Mouse (Mus musculus): ENCODE data around the gene Cyp3a41a. TPM values are rescaled to one million over a fixed set of nuclear protein-coding genes. Genes with fewer than 3 reads are reported as not detected.
"Not testable (repeated sequence)": the region's sequence is repeated elsewhere in the genome, so short reads cannot be mapped to it uniquely, and the experiment has no call there.

Cyp3a41a gene
- 10 to 100 TPM in 1 of 2 experiments, 1 to 10 TPM in 1; 6.7 to 17.7 TPM for total RNA-seq (2021)
- long read RNA-seq, experiment 1, transcript Cyp3a41a-201 (13 exons, 2,060 nt): major isoform, 15 of 19 reads
- long read RNA-seq, experiment 1, partial matches to known transcripts: 2 of 19 reads
- long read RNA-seq, experiment 1, other reads (novel, unspliced or antisense): 2 of 19 reads
- long read RNA-seq, experiment 2, partial matches to known transcripts: 0 of 2 reads
- long read RNA-seq, experiment 2, other reads (novel, unspliced or antisense): 0 of 2 reads

- not testable (repeated sequence) for DNase-seq
These were observed at the start of gene Cyp3a41a for GRCm38 (mm10) chr5:145720036-145720435. Gene Cyp3a41a, minus strand, starts transcription at chr5:145720136.

GRCm38 (mm10) chr5:145737512-145737911, 17.6 kb upstream of the Cyp3a41a start:
- DNase-seq: not testable (repeated sequence)

GRCm38 (mm10) chr5:145714296-145714695, 5.6 kb downstream of the Cyp3a41a start:
- not testable (repeated sequence) for DNase-seq

- not testable (repeated sequence) for DNase-seq
These were observed 12.6 kb downstream of the Cyp3a41a start for GRCm38 (mm10) chr5:145707372-145707771.

- no peak for DNase-seq
These were observed 57.9 kb downstream of the Cyp3a41a start for GRCm38 (mm10) chr5:145662007-145662406.

GRCm38 (mm10) chr5:145647779-145648178, 72.2 kb downstream of the Cyp3a41a start:
- no peak for DNase-seq

Other genes starting within 250 kb of the Cyp3a41a start
- gene Cyp3a41b, start 135.4 kb downstream of the Cyp3a41a start, total RNA-seq (2021): under 1 TPM in 1 of 2 experiments, not detected in 1; 0.18 TPM
- gene Cyp3a44, start 85.7 kb upstream of the Cyp3a41a start, total RNA-seq (2021): 10 to 100 TPM; 14.4 to 41.9 TPM
- gene Cyp3a11, start 159.8 kb upstream of the Cyp3a41a start, total RNA-seq (2021): 100 to 1,000 TPM in 1 of 2 experiments, 10 to 100 TPM in 1; 76.9 to 196 TPM